Mouse (Mus musculus) gastrocnemius, postnatal 36 days (tissue): ENCODE measurements around the gene Strap. TPM values are rescaled to one million over a fixed set of nuclear protein-coding genes. Genes with fewer than 3 reads are reported as not detected.
"Not testable (repeated sequence)": the region's sequence is repeated elsewhere in the genome, so short reads cannot be mapped to it uniquely, and the experiment has no call there.

Source experiments
- DNase-seq, 2 experiments: peaks; one replicate each; pipeline ENCODE4 v3.0.0; 2022
- intact Hi-C: fragments of 180-260 bp; cut with DNase I; formaldehyde crosslinking; loops from one replicate; pipeline ENCODE4 v1.15.1; 2025
- long read RNA-seq, 2 experiments: library from polyadenylated mRNA; stranded (forward); transcript quantifications; one replicate each; pipeline ENCODE4 v2.0.0; 2021
- total RNA-seq, 2 experiments: library from RNA; stranded (reverse); gene quantifications; 2 replicates each; pipeline ENCODE4 v1.2.3; 2021

Gene Strap
- 10 to 100 TPM; 70.8 to 77.0 TPM for total RNA-seq
- long read RNA-seq, experiment 1, transcript Strap-201 (10 exons, 2,650 nt): major isoform, 84 of 94 reads
- long read RNA-seq, experiment 1, partial matches to known transcripts: 6 of 94 reads
- long read RNA-seq, experiment 1, other reads (novel, unspliced or antisense): 4 of 94 reads
- long read RNA-seq, experiment 2, transcript Strap-201 (10 exons, 2,650 nt): major isoform, 122 of 133 reads
- long read RNA-seq, experiment 2, partial matches to known transcripts: 7 of 133 reads
- long read RNA-seq, experiment 2, other reads (novel, unspliced or antisense): 3 of 133 reads

DNA sequence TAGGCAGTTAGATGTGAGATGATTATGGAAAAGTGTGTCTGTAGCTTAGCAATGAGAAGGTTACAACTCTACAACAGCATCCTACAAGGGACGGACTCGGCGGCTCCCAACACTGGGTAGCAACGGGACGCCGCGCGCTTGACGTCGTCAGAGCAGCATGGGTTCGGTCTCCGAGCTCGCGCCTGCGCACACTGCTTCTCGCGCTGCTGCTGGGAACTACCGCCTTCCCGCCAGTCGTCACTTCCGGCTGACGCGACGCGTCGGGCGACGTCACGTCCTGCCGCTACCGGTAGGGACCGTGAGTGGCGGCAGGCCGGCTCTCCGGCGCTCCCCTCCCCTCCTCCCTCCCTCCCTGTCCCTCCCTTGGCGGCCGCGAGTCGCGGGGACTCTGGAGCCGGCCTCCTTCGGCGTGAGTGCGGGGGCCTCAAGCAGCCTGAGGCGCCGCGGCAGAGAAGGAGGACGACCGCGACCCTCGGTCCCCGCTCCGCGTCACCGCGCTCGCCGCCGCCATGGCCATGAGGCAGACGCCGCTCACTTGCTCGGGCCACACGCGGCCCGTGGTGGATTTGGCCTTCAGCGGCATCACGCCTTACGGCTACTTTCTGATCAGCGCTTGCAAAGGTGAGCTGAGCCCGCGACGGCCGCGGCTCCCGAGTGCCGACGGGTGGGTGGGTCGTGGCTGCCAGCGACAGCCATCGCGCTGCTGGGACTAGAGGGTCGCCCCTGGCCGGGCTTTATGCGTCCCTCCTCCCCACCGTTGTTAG is at the start of gene Strap:
Gene Strap, plus strand, starts transcription at position 233 of the 764 bp plus-strand sequence.
- peak; percentile 90 for DNase-seq
- intact Hi-C loops: no loop called here

DNA sequence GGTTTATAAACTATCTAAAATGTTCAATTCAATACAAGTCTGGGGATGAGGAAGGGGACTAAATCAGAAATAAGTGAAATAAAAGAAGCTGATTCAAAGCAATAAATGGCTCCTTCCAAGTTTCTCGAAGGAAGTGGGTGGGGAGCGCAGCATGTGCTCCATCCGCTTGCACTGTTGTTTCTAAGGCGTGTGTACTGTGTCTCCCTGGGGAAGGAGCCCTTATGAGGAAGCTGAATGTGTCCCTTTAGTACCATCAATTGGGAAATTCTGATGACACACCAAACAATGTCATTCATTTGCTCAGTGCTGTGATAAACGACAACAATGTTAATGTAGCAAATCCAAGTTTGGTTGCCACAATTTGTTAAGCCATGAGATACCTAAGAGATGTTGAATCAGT is 47.2 kb upstream of the Strap start:
- intact Hi-C loops: no loop called here
- DNase-seq: no peak

DNA sequence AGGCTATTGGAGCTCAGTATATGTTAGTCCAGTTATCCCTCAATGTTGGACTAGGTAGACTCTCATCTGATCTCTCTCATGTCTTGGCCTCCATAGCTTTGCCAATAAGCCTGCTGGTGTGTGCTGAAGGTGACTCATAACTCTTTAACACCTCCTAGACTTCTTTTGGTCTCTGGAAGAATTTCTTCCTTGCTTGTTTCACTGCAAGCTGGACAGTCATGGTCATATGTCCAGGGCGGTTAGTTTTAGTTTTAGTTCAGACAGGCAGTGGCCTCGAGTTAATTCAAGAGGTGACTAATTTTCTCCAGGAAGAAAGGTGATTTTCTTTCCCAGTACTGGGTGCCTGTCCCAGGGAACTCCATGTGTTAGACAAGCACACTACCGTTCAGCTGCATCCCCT is 46.8 kb upstream of the Strap start:
- no peak for DNase-seq
- intact Hi-C loops: no loop called here

DNA sequence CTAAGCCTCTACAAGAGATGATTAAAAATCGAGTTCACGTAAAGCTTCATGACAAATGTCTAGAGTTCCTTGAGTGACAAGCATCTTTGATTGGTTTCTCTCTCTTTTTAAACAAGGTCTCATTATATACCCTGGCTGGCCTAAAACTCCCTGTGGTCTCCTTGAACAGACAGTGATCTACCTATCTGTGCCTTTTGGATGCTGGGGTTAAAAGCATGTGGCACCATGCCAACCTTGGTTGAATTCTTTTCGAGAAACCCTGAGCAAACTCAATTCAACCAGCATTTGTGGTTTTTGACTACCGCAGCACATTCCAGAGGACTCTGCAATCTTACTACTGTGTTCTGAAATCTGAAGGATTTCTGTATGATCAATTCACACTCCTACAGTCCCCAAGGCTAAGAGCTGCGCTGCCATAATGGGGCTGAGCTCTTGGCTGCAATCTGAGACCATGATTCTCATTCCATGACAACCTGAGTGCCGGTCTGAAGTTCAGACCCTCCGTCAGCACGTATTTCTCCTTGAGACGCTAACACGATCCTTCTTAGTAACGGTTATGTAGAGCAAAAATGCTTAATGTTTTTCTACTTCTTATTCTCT is 46.3 kb upstream of the Strap start:
- intact Hi-C loops: no loop called here
- DNase-seq: no peak

DNA sequence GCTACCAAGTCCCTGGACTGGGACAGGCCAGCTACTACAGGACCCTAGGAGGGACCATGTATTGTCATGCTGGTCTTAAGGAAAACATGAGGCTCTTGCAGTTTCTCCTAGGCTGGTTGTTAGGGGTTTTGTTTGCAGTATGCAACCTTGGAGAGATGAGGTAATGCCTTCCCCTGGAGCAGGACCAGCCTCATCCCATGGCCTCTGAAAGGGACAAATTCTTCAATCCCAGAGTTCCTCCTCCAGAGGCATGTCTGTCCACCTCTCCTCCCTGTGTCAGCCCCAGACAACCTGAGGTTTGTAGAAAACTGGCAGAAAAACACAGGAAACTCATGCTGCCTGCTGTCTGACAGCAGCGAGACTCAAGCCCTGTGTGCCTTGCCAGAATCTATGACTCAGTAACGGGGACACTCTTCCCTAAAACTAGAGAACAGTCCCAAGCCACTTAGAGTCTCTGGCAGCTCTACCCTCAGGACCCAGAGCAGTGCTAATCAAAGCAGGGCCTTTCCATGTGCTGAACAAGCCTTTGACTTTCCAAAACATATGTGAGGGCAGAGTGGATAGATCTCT is 44.2 kb upstream of the Strap start:
- intact Hi-C loops: no loop called here
- peak in 1 of 2 experiments; percentile 19 for DNase-seq

DNA sequence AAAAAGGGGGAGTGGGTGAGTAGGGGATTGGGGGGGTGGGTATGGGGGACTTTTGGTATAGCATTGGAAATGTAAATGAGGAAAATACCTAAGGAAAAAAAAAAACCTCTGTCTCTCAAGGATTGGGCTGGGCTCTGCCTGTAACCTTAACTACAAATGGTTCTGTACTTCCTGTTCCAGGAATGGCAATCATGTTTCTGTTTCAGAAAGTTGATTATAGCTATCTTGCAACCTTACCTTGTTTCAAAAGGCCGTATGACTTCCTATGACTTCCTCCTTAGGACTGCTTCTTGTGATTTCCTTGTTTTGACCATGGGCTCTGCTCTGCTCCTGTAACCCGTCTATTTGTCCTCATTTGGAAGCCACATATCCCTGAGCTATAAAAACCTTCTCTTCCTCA is 40.6 kb upstream of the Strap start:
- no peak for DNase-seq
- intact Hi-C loops: no loop called here

DNA sequence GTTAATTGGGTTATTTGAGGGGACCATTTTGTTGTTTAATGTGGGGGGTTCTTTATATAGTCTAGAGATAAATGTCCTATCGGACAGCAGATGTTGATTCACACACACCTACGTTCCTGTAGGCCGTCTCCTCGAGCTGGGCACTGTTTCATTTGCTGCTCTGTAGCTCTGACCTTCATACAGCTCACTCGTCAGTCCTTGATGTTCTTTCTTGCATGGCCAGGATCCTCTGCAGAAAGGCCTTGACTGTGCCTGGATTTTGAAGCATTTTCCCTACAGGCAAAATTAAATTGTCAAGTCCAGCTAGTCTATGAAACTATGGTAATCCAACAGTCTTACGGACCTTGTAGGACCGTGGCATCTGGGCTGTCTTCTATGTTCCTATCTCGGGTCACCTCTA is 39.8 kb upstream of the Strap start:
- intact Hi-C loops: no loop called here
- DNase-seq: no peak

DNA sequence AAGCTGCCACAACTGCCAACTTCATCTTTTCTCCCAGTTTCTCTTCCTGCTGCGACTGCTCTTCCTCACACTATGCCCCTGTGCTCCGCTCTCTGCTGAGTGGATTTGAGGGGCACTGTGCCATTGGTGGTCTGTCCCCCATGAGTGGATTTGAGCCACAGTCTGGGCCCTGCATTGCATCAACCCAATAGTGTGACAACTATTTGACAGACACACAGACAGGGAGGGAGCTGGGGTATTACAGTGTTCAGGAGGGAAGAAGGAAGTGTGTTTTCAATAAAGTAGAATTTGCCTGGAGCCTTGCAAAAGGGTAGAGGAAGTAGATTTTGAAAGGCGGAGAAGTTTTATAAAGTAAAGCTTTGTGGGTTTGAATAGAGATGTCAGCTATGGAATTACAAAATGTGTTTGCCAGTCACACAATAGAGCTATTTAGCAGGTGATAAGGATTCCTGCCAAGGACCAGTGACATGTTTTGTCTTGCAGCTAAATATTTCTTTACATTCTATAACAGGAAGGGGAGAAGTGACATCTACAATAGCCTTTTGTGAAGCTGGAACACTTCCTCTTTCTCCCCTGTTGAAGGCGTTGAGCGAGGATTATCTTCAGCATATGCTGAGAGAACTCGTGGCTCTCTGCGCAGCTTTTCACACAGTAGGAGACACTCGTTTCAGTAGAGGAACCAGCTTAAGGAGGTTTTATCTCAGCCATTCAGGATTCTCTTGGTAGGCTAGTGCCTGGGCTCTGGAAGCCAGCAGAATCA is 38.3 kb upstream of the Strap start:
- DNase-seq: no peak
- intact Hi-C loops: no loop called here

DNA sequence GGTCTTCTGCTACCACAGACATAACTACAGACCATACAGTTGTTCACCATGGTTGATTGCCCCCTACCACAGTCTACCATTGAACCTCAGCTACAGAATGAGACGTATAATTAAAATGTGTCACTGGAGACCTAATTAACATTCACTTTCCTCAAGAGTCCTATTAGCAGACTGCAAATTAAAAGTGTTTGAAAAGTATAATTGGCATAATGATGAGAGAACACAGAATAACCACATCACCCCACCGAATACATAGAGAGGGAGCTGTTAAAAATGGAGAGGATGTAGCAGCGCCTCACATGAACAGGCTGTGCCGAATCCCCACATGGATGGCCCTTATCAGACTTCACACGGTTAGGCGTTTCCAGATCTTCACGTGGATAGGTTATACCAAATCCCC is 35.4 kb upstream of the Strap start:
- no peak for DNase-seq

DNA sequence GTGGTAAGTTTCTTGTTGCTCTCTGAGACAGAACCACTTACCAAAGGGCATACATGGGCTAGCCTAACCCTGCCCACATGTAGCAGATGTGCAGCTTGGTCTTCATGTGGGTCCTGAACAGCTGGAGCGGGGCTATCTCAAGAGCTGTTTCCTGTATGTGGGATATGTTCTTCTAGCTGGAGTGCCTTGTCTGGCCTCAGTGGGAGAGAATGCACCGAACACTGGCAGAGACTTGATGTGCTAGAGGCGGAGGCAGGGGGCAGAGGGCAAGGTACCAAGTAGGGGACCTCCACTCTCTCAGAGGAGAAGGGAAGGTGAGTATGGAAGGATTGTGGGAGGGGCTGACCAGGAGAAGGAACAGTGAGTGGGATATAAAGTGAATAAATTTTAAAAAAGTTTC is 32.7 kb upstream of the Strap start:
- DNase-seq: no peak
- intact Hi-C loops: no loop called here

More for the DNA sequence above, 35.4 kb upstream of the Strap start:
- intact Hi-C loops: no loop called here

DNA sequence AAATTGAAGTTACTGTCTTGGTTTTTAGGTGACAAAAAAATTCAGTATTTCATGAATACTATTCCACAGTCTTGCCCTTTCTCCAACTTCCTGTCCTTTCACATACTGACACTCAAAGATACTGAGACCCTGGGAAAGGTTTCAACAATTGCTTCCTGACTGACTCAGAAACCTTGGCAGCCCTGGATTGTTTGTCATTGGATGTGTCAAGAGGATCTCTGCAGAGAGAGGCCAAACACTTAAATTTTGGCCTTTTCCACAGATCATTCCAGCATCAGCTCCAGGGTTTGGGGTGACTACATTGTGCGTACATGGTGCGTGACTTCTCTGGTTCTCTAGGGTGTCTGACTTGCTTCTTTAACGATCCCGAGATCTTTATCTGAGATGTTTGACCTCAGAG is 32.0 kb upstream of the Strap start:
- DNase-seq: peak in 1 of 2 experiments; percentile 15
- intact Hi-C loops: no loop called here

DNA sequence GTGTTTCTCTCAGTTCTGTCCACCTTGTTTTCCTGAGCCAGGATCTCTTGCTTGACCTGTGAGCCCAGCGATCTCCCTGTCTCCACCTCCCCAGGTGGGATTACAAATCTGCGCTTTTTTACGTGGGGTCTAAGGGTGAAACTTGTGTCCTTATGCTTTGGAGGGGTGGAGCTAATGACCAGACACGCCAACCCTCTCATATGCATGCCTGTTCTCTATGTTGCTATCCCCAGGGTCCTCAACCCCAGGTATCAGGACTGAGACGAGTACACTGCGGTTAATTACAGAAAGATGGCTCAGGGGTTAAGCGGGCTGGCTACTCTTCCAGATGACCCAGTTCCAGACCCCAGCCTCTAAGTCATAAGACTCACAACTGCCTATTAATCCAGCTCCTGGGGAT is 31.4 kb upstream of the Strap start:
- no peak for DNase-seq
- intact Hi-C loops: no loop called here

DNA sequence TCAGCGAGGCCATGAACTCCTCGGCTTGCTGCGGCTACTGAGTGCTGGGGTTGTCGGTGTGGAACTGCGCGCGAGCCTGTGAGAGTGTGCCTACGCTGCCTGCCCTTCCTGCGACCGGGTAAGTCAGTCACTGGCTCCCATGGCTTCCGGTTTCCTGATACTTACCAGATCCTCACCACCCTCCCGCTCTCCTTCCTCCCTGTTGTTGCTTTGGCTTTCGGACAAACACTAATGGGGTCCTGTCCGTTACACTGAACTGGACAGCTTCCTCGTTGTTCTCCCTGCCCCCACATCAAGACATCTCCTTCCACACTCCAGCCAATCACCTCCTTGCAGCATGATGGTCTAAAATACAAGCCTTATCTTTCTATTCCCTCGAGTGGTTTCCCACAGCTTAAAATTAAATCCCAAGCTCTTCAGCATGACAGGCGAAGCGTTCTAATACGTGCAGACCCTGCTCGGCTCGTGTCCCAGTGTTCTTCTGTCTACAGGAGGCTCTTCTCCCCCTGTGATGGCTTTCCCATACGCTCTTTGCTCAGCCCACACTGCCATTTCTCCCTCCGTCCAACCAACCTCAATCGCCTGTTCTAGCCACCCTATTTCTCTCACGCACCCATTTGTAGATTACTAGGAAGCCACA is 30.5 kb upstream of the Strap start:
- DNase-seq: peak in 1 of 2 experiments; percentile 27
- intact Hi-C loops: no loop called here

DNA sequence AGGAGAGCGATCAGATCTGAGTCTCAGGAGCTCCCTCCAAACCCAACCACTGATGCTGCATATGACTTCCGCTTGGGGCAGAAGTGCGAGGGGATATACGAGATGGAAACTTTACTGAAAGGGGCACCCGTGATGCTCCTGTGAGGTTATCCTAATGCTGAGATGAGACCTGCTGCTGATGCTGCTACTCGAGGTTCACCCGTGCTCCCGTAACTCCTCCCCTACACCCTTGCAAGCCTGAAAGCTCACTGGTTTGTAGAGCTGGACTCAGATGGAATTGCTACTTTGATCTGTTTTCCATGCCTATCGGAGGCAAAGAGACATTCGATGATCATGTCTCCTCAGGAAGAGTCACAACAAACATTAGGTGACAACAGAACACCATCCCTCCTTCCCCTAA is 28.7 kb upstream of the Strap start:
- intact Hi-C loops: no loop called here
- no peak for DNase-seq

DNA sequence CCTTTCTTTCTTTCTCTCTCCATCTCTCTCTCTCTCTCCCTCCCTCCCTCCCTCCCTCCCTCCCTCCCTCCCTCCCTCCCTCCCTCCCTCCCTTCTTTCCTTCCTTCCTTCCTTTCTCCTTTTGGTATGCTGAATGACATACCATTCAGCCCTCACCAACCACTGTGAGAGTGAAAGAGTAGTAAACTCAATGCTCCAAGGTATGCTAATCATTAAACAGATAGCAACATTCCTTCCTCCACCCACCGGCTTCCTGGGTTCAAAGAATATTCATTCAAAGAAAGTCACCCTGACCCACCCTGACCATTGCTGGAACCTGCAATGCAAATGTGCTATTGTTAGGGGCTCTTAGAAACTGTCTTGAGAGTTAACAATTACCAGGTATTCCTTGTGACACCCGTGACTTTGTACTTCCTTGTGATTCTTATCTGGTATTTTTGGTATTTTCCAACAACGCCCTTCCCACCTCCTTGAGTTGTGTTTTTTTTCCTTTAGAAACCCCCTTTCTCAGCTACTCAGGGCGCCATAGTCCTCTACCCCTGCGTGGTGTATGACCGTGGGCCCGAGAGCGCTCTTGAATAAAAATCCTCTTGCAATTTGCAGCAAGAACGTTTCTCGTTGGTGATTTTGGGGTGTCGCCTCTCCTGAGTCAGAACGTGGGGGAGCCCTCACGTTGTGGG is 26.0 kb upstream of the Strap start:
- DNase-seq, intact Hi-C loops: not testable (repeated sequence)

DNA sequence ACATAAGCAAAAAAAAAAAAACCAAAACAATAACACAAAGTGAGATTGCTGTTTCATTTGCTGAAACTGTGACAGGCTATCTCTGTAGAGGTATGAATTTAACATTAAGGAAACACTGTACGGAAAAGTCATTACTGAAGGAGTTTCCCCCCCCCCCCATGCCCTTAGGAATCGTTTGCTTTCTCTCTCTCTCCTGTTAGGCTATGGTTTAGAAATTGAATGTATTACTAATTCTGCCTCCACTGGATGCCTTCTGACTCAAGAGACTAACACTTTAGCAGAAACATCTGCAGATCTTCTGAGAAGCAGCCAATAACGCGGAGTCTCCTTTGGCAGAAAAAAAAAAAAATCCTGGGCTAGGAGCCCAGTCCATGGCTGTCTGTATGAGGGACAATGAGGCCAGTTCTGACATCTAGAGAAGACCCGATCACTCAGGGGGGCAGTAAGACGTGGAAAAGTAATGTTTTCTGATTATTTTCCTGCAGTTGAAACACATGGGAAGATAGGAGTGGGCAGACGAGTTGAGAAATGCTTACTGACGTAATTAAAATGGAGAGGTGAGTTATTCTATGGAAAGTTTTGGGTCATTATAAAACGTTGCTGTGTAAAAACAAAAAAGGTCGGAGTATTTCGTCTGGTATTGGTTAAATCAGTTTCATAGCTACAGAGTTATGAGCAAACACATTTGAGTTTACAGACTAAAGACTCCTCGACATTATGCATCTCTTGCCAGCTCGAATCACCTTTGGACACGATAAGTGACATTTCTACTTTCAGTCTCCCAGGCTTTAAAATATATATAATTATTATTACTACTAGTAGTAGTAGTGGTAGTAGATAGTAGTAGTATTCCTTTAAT is 24.5 kb upstream of the Strap start:
- intact Hi-C loops: no loop called here
- peak in 1 of 2 experiments; percentile 15 for DNase-seq

DNA sequence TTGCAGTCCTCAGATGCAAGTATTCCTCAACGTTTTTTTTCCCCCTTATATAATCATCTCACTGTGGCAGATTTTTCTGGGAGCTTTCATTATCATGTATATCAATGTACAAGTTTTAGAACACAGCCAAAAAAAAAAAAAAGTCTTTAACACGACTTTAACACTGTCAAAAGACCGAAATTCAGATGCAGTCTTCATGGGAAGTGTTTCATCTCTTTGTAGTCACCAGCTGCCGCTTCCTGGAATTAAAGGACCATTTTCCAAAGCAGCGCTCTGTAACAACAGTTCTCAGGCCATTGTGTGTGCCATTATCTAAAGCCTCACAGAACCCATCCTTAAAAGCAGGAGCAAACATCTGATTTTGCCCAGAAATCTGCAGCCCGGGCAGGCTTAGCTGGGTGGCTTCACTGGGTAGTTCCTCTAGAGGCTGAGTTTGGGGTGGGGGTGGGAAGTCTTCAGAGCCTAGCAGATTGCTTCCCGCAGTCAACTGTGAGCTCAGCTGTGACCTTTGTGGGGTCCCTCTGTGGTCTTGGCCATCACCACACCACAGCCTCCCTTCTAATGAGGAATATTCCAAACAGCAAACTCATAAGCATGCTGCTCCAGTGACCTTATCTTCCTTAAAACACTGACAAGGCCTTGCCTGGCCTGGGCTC is 22.1 kb upstream of the Strap start:
- DNase-seq: no peak
- intact Hi-C loops: no loop called here

DNA sequence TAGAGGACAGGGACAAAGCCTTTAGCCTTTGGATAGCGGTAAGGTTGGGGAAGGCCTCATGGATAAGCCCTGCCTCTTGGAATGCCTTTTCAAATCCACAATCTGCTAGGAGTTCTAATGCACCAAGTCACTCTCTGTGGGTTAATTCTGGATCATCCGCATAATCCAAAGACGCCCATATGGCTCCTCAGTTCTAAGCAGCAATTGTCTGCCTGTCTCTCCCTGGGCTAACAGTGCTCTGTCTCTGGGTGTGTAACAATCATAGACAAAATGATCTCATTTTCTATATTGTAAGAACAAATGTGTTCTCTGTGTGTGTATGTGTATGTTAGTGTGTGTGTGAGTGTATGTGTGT is 21.6 kb upstream of the Strap start:
- intact Hi-C loops: no loop called here
- DNase-seq: no peak
